Mouse (Mus musculus) lung, postnatal 10 days (tissue): ENCODE measurements at regions not wholly inside any gene's neighbourhood (a gene's known extent, or its start where the extent isn't known, plus 50 kb on each side); places are given as distances from the start of the nearest gene placed in this dataset.
A peak's percentile ranks its signal among the peaks of the same experiment; 100 is the strongest.

Experiments used
- DNase-seq: peaks from one replicate; pipeline ENCODE4 v3.0.0; 2021

DNA sequence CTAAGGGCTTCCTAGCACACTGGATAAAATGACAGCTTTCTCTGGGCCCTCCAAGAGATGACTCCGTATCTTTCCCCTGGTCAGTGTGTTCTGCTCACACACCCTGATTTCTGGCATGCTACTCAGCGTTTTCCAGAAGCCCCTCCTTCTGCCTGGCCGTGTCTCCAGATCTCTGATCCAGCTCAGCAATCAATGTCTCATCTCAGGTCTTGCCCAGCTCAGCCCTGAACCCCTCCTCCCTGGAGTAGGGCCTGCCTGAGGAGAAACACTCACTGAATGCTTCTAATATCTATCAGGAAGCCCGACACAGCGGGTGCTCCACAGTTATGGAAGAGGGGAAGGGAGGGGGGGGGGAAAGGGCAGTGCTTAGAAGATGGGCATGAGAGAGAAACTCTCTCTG, 101.9 kb upstream of the 1700021F07Rik start:
- no peak for DNase-seq

DNA sequence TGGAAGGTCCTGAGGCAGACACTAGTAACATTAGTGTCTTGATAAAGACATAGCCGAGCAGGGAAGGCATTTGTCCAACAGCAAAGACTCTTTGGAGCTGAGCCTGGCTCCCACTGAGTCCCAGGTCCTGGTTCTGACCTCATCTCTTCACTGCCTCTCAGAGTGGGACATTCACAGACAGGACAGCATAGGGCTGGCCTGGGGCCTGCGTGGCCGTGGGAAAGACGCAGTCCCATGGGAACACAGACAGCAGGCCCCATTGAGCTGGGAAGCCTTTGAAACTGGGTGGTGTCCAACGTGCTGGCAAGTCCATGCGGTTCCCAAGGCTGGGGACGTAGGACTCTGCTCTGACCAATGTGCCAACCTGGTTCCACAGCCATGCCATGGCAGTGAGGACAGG, 97.5 kb upstream of the 1700021F07Rik start:
- no peak for DNase-seq

DNA sequence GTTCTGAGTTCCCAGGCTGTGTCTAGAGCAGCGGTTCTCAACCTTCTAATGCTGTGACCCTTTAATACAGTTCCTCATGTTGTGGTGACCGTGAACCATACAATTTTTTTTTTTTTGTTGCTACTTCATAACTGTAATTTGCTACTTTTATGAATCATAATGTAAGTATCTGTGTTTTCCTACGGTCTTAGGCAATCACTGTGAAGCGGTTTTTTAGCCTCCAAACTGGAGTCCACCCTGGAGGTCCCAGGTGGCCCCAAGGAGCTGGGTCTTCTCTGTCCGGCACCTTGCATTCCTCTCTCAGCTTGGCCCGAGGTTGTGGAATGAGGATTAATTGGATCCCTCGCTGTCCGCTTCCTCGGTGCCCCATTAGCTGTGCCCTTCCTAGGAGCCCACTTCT, 96.6 kb upstream of the 1700021F07Rik start:
- no peak for DNase-seq

DNA sequence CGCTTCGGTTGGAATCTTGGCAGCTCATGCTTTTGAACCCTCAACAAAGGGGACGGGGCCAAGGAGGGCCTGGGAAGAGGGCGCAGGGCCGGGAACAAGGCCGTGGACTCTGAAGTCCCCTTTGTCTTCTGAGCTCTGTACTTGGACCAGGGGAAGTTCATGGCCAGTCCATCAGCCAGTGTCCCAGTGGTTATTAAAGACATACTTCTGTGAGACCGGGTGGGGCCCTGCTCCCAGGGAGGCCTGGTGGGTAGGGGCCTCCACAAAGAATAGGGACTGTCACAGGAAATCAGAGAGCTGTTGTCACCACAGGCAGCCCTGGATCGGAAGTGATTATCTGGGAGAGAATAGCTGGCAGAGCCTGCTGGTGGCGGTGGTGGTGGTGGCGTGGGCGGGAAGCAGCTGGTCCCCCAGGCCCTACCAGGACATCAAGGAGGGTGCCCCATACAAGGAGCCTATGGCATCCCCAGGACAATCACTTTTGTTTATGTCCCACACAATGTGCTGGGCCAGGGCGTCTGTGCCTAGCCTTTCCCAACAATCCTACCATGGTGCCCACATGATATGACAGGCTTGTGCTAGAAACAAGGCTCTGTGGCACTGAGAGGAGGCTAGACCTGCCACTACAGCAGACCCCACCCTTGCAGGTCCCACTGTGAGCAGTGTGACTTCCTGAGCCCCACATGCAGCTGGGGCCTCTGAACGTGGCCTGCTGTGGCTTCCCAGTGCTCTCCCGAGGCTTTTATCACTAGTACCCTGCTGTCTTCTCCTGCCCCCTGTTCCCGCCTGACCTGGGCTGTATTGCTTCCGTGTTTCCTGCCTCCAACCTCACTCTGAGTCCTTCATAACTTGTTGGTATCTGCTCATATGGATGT, 96.0 kb upstream of the 1700021F07Rik start:
- no peak for DNase-seq

DNA sequence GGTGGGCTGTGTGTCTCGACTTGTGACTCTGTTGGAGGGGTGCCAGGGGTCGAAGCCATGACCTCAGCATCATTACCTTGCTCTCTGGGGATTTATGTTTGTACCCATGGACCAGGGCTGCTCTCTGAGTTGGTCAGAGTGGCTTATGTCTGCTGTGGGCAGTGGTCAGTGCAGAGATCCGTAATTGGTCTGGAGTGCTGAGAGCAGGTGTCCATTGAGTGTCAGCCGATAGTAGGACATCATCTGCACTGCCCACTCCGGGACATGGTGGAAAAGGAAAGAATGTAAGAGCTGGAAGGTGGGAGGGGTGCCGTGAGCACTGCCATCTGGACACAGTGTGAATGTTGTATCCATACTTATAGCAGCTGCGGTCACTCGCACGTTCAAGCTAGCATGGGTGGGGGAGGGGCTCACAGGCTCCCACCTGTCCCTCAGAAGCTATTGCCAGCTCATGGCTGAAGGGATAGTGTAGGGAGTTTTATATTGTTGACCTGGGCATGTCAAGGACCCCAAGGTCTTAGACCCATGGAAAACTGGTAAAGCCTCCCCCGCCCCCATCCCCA, 94.4 kb upstream of the 1700021F07Rik start:
- no peak for DNase-seq

DNA sequence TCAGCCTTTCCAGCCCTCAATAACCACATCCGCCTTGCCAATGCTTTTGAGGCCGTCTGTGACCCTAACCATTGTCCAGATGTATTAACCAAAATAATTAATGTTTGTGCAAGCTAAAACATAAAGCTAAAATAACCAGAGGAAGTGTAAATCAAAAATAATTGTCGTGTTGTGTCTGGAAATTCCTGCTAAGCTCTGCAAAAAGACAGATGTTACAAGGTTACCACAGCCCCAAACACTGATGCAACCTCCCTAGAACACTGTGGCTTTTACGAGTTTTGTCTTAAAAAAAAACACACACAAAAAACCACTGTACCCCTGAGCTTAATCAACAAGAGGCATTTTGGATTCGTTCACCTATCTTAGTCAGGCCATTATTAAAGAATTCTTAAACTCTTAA, 90.5 kb upstream of the 1700021F07Rik start:
- no peak for DNase-seq

DNA sequence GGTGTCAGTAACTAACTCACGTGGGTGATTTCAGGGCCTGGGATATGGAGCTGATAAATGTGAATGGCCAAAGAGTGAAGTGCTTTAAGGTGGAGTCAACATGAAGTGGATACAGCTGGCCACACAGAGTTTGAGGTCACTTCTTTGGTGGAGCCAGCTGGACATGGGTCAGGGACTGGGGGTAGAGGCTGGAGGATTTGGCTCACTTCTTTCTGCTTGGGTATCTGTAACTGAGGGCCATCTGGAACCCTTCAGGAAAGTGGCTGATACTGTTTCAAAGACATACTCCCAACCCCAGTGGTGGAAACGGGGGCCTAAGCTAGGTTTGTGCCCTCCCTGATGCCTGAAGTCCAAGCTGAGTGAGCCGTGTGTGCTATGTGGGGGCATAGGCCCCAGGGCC, 90.1 kb upstream of the 1700021F07Rik start:
- DNase-seq: peak; percentile 56

DNA sequence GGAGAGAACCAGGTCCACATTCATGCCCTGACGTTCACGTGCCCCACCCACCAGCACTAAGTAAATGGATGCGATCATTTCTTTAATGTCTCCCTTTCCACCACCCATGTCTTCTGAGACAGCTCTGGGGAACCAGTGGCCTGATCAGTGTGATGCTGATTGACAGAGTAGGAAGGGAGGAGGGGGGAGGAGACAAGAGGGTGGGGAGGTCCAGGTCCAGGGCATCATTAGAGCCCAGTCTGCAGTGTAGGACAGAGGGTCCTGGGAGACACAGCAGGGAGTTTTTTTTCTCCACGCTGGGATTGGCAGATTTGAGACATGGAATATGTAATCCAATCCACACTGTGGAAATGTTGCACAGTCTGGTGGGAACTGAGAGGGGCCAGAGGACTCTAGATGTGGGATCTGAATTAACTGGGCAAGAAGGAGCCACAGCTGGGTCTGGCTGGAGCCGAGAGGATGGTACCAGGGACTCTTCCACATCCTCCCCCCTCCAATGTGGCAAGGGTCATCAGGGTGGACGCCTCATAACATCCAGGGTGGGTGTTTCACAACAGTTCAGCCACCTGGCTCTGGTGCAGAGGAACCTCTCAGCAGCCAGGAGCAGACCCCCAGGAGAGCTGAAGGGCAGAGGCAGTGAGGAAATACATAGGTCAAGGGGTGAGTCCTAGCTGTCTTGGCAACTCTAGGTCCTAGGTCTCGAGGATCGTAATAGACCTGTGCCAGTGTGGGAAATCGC, 89.3 kb upstream of the 1700021F07Rik start:
- DNase-seq: no peak

DNA sequence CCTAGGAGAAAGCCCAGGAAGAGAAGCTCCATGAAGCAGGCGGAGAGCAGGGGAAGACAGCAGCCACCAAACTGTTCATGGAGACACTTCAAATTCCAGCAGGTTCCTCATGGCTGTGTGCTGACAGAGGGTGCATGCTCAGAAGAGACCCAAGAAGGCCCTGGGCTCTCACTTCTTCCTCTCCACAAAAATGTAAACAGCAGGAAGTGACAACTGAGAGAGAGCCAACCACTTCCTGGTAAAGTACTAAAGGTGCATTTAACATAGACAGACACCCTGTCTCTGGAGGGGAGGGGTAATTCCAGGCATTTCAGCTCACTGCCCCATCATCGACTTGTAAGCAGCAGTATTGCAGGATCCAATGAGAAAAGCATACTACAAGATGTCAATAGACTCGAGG, 85.8 kb upstream of the 1700021F07Rik start:
- DNase-seq: peak; percentile 15

DNA sequence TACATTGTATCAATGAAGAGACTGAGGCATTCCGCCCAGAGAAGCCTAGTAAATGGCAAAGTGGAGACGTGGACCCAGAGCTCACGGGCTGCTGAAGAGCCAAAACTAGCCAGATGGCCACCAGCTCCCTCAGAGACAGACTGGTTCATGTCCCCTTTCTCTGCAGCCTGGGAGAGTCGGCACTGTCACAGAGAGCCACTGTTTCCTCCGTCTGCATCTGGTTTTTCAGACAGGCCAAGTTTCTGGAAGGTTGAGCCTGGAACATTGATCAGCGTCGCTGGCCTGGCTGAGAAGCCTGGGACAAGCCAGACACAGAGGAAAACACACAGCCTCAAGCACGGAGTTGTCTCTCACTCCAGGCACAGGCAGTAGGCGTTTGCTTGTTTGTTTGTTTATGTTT, 83.4 kb upstream of the 1700021F07Rik start:
- peak; percentile 37 for DNase-seq

DNA sequence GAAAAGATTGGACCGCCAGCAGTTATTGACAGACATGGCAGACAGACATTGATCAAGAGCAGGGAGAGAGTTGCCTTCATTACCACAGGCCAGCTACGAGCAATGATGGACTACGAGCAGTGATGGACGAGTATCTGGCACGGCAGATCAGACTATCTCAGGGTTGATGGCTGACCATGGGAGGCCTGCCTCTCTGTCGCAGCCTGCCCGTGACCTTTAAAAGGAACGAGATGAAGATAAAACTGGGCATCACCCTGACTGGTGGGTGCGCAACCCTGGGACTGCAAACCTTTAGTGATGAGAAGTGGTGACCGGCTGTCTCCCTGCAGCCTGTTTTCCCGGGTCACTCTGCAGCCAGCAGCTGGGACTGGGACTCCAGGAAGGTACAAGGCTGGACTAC, 80.3 kb upstream of the 1700021F07Rik start:
- no peak for DNase-seq

DNA sequence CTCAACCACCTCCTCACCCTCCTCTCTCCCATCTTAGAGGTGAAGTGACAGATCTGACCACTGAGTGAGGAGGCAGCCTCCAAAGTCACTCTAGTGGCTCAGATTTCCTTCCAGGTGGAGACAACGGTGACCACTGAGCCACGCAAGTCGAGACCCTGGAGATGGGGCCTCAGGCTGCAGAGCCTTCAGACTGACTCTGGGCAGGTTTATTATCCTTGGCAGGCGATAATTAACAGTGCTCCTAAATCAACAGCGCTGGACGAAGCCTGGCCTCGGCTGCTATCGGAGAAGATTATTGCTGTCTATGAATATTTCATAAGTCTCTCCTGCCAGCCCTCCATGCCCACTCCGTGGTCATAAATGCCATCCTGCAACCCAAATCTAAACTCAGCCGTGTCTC, 79.1 kb upstream of the 1700021F07Rik start:
- DNase-seq: no peak

DNA sequence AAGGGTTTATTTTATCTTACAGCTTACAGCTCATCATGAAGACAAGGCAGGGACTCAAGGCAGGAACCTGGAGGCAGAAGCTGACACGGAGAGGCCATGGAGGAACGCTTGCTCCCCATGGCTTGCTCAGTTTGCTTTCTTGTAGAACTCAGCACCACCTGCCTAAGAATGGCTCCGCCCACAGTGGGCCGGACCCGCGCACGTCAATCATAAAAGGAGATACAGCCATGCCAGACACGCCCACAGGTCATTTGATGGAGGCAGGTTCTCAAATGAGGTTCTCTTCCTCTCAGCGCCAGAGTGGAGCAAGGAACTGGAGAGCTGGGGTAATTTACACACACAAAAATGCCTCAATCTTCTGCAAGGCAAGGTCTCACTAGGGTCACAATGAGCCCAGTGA, 78.0 kb upstream of the 1700021F07Rik start:
- DNase-seq: no peak

DNA sequence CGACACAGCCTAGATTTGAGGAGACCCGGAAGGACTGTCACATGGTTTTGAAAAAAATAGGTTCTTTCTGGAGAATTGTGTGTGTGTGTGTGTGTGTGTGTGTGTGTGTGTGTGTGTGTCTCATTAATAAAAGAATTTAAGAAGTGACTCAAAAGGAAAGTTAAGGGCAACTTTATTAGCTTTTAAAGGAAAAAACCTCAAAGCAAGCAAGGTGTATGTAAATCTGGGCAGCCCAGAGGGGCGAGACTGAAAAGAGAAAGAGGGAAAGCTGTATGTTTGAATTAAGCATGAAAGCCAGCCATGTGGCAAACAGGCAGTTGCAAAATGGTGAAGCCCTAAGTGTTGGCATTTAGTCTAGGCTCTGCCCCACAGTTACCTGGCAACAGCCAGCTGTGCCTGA, 77.3 kb upstream of the 1700021F07Rik start:
- no peak for DNase-seq

DNA sequence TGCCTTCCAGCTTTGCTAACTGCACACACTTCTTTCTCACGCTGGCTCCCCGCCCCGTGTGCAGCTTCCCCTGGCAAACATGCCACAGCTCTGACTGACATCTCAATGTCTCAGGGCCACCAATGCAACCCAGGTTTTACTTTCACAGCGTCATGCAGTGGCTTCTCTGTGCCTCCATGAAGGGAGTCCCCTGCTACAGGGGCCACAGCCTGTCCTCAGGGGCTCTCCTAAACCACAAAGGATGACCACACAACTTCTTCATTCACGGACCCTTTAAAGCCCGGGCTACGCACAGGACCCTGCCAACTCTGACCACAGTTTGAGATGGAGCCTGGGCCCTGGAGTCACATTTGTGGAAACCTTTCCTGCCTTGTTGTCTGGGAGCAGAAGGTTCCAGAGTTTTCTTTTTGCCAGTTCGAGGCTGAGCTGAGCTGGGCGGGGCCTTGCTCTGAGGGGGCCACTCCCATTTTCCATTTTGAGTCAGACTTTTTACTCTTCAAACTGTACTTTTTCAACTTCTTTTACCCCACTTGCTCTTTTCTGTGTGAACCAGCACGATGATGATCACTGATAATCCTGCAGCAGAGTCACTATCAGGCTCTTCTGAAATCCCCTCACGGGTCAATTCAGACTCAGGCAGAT, 73.7 kb upstream of the 1700021F07Rik start:
- no peak for DNase-seq

DNA sequence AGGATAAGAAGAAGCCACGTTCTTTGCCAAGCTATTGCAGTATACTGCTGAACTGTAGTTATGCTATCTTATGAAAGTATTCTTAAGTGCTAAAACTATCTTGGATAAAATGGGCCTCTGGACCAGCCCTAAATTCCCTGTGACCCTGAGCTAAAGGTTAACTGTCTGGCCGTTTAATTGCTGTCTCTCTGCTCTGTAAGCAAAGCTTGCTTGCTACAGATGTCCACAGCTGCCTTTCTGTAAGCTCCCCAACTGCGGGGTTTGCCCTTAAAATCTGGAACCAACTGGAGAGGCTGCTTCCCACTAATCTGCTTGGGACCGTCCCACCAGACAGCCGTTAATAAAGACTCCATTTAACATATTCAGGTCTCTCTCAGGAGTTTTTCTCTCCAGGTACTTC, 73.2 kb upstream of the 1700021F07Rik start:
- peak; percentile 67 for DNase-seq

DNA sequence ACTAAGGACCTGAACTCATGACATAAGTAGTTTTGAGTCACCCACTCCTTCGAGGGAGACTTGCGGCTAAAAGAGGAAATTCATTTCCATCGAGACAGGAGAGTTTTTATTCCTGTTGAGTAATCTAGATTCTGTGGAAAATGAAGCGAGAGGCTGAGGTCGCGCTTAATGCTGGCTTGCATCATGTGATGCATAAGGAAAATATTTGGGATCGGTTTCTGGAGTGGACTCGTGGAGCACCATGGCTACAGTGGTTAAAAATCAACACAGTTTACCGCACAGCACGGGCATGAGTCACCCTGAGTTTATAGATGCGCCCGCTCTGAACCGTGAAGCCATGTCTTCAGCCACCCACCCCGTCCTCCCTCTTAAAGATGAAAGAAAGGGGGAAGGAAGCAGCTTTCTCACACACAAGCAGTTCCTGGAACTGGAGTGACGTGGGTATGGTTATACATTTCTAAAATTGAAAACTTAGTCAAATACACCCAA, 70.3 kb upstream of the 1700021F07Rik start:
- DNase-seq: peak; percentile 34

DNA sequence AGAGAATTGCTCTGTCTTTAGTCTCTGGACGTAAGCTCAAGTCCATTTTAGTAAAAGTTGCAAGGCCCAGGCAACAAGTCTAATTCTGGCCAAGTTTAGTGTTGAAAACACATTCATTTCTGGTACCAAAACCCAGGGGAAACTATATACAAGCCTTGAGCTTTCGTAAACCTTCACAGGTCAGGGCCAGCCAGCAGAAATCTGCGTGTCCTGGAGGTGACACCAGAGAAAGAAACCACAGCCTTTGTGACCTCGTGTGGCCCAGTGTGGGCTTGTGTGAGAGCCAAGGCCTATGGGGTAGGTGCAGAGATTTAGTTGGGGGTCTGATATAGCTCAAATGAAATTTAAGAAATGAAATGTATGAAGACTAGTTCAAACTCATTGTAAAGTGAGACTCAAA, 69.6 kb upstream of the 1700021F07Rik start:
- no peak for DNase-seq

DNA sequence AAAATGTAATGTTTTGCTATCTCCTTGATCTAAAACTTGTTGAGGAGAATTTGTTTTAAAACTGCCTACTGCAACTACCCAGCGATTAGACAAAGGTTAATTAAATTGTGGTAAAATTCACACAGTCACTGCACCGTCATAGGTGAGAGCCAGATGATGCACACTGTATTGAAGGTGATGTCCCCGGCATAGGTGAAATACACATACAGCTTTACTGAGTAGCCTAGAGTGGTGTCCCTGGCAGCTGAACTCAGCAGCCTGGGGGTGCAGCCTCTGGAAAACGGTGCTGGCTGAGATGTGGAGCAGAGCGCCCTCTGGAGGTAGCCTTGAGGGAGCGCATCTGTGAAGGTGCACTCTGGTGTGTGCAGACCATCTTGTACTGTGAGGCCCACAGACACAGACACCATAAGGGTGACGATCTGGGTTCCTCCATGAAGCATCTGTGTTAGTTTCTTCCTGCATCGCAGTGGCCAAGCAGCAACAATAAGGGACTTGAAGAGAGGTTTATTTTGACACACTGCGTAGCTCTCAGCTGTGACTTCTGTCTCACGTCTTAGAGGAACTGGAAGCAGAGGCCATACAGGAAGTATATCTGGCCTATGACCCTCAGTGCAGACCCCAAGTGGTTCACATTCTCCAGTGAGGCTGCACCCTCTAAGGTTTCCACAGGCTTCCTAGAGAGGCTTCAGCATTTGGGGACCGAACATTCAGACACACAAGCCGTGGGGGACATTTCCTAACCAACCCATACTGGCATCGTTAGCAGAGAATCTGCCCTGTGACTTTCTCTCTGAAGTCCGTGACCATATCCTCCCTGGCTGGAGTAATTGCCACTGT, 68.6 kb upstream of the 1700021F07Rik start:
- DNase-seq: peak; percentile 56

DNA sequence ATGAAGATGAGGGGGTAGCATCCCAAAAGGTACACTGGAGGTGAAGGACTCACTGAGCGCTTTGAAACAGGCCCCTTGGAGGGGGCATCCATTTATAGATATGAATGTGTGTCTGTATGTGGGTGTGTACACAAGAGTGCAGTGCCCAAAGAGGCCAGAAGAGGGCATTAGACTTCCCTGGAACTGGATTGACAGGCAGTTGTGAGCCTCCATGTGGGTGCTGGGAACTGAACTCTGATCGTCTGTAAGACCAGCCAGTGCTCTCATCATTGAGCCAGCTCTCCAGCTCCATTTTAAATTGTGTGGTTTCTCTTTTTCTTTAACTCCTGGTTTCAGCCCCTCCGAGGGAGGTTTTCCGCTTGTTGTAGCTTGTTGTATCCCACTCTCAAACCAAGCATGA, 67.6 kb upstream of the 1700021F07Rik start:
- no peak for DNase-seq

DNA sequence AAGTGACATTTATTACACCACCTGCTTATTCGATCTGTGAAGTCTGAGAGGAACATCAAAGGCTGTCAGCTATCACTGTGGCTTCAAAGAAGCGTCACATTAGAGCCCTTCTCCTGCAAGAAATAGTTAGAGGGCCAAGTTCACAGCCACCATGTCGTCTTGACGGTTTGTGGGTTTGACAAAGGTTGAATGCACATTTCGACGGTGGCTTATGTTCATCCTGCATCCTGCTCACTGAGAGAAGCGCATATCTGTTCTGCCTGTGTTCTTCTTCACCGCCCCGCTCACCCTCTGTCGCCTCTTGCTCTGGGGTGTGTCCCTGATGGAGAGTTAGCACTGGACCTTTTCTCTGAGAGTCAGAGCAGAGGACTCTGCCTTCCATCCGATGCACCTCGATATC, 67.2 kb upstream of the 1700021F07Rik start:
- DNase-seq: no peak

DNA sequence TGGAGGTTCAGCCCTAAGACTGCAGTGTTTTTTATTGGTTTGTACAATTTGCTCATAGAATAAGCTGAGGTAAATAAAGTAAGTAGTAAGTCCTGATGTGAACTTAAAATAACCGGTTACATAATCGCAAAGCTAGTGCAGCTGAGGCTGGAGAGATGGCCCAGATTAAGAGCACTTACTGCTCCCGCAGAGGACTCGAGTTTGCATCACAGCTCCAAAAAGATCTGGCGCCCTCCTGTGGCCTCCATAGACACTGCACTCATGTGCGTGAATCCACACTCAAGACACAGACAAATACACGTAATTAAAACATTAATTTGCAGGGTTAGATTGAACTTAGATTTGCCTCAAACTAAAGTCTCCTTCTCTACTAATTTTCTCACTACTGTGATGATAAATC, 66.3 kb upstream of the 1700021F07Rik start:
- no peak for DNase-seq
